Mouse (Mus musculus) heart, adult 8-10 months (tissue): Measurements from ENCODE around the gene Scyl1. TPM values are rescaled to one million over a fixed set of nuclear protein-coding genes. Genes with fewer than 3 reads are reported as not detected.

Experiments
- DNase-seq: peaks from one replicate; pipeline ENCODE4 v3.0.0; 2022; ENCODE audit warnings: low spot score
- total RNA-seq, 4 experiments: library from RNA; stranded (reverse); gene quantifications; 2 replicates each; pipeline ENCODE4 v1.2.4; 2022

Scyl1 gene
- total RNA-seq, 4 experiments from 2014 or later: 63.3 to 70.6 (median 67.2) TPM

DNA sequence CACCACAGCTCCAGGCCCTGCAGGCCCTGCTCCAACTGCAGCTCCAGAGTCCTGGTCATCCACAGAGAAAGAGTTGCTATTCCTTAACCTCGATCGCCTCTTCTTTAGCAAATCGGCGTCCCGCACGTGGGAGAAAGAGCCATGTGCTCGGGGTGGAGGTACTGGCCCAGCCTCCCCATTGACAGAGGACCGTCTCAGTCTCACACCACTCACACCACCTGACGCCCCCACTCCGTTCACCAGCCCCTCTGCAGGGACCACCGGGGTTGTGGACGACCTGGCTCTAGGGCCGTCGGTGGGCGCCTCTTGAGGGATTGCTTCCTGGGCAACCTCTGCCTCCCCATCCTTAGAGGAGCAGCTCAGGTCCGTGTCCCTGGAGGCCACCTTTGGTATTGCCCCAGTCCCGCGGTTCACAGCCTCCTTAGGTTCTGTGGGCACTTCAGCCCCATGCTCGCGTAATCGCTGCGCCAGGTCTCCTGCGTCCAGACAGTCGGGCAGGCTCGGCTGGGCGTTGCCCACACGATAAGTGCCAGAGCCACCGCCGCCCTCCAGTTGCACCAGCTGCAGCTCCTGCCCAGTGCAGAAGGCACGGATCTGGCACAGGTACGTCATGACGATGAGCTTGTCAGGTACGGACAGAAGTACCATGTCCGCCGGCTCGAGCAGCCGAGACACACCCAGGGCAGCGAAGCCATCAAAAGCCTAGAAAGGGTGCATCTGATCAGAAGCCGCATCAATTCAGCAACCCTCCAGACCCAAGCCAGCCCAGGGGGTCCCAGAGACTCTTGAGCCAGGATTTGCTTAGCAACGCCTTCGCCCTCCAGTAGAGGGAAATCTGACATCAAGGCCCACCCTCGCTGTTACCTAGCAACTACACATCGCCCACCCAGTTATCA lies 55.2 kb downstream of the Scyl1 start:
- DNase-seq: no peak

DNA sequence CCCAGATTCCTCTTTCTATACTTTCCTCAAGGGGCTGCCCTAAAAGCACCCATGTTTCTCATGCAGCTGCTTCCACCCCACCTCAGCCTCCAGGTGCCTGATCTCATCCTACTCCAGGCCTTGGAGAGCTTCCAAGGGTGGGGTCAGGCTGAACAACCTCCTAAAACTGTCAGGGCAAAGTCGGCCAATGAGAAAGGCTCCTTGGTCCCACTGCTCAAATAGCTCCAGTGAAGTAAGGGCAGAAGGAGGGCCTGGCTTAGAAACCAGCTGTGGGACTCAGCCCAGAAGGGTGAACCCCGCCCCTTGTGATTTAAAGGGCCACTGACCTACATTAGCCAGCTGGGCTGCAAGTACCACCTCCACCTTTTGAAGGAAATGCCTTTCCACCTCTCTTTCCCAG lies 57.5 kb downstream of the Scyl1 start:
- DNase-seq: peak; percentile 84

DNA sequence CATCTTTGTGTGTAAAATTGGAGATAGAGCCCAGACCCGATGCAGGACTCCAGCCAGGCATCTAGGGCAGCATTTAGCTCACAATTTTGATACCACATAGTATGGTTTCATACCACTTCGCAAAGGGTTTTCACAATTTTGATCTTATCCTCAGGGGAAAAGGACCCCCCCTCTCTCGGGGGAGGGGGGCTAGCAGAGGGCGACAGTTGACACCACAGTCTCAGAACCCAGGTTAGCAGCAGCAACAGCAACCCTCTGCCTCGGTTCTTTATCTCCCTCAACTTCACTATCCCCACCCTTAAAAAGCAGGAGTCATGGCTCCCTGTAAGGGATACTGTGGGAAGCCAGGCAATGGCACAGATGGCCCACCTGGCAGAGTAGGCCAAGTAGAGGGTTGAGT lies 58.0 kb downstream of the Scyl1 start:
- no peak for DNase-seq

DNA sequence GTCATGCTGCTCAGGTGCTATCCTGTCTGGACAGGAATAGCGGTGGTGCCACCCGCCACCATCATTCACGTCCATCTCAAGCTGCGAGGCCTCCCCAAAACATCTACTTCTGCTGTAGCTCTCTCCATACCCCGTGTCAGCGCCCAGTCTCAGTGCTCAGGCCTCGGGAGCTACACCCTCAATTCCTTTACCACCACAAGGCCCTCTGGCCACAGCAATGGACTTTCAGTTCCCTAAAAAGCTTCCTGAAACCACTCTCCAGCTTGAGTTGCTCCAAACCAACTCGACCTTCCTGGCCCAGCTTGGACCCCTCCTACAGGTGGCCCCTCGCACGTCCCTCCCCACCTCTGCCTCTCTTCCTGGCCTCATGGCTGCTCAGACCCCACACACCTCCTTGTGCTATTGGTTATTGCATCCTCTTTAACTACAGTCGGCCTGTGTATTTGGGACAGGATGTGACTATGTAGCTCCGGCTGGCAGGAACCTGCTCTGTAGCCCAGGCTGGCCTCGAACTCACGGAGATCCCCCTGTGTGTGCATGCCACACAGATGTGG lies 59.2 kb downstream of the Scyl1 start:
- DNase-seq: no peak

DNA sequence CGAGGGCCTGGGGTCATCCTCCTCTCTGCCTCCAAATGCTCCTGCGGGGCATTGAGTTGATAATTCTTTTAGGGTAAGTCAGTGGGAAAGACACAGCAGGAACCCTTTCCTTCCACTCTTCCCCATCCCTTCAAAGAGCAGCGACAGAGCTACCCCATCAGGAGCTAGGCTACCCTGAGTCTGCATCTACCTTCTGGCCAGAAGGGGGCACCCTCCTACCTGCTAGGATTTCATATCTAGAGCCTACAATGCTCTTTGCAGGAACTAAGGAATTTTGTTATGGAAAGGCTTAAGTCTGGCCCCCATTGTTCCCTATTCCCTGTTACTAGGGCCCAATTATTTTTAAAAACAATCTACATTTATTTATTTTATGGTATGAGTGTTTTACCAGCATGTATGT lies 60.0 kb downstream of the Scyl1 start:
- peak; percentile 67 for DNase-seq

DNA sequence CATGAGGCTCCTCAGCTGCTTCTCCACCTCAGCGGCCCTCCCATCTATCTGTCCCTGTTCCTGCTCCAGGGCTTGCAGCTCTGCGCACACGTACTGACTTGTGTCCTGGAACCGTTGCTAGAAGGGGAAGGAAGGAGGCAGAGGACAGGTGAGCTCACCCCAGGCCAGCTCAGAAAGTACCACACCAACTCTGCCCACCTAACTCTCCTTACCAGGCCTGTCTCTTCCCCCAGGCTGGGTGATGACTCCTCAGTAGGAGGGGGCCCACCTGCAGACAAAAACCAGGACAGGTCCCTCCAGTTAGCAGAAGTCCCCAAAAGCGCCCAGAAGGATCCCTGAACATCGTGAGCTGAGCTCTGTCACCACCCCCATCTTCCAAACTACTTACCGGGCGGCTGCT lies 60.6 kb downstream of the Scyl1 start:
- no peak for DNase-seq

DNA sequence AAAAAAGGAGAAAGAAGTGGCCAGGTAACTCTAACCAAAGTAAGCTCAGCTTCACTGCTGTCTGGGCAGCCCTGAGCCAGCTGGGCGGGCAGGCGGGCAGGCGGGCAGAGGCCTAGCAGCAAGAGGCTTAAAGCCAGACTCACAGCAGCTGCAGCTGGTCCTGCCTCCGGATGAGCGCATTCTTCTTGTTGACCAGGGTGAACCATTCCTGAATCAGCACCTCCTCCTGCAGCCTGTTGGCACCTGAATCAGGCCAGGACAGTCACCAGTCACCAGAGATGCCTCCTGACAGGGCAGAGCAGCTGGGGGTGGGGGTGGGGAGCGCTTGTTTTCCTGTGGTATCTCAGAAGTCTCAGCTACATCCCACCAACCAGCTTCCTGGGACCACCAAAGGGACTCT lies 61.2 kb downstream of the Scyl1 start:
- DNase-seq: no peak

Other genes starting within 250 kb of the Scyl1 start
- gene Ovol1, start 210.8 kb downstream of the Scyl1 start, total RNA-seq: not detected
- 1 to 10 TPM; 2.3 to 3.2 (median 2.7) TPM for gene Ap5b1, start 203.4 kb downstream of the Scyl1 start, total RNA-seq
- 10 to 100 TPM; 49.9 to 66.3 (median 64.9) TPM for gene Rnaseh2c, start 169.5 kb downstream of the Scyl1 start, total RNA-seq
- gene Kat5, start 161.2 kb downstream of the Scyl1 start, total RNA-seq: 10 to 100 TPM; 23.1 to 38.7 (median 29.3) TPM
- 10 to 100 TPM; 26.7 to 31.2 (median 28.5) TPM for gene Rela, start 133.9 kb downstream of the Scyl1 start, total RNA-seq
- 10 to 100 TPM; 14.9 to 23.5 (median 17.8) TPM for gene Sipa1, start 107.7 kb downstream of the Scyl1 start, total RNA-seq
- 10 to 100 TPM; 22.1 to 24.1 (median 23.2) TPM for gene Map3k11, start 82.7 kb downstream of the Scyl1 start, total RNA-seq
- 10 to 100 TPM; 18.0 to 21.9 (median 19.8) TPM for gene Pcnx3, start 82.5 kb downstream of the Scyl1 start, total RNA-seq
- not detected for gene Kcnk7, start 67.1 kb downstream of the Scyl1 start, total RNA-seq
- 100 to 1,000 TPM; 145 to 158 (median 149) TPM for gene Ehbp1l1, start 45.1 kb downstream of the Scyl1 start, total RNA-seq
- 10 to 100 TPM; 22.8 to 26.9 (median 24.2) TPM for gene Fam89b, start 41.8 kb downstream of the Scyl1 start, total RNA-seq
- 10 to 100 TPM; 28.2 to 33.1 (median 31.7) TPM for gene Ltbp3, start 30.5 kb downstream of the Scyl1 start, total RNA-seq
- 1 to 10 TPM; 7.1 to 8.1 (median 7.5) TPM for gene Frmd8, start 103.9 kb upstream of the Scyl1 start, total RNA-seq
- 1 to 10 TPM; 2.4 to 3.8 (median 2.8) TPM for gene Slc25a45, start 106.4 kb upstream of the Scyl1 start, total RNA-seq
- under 1 TPM; 0.23 to 0.50 (median 0.34) TPM for gene Tigd3, start 122.7 kb upstream of the Scyl1 start, total RNA-seq
- 10 to 100 TPM; 71.9 to 95.2 (median 81.1) TPM for gene Dpf2, start 141.6 kb upstream of the Scyl1 start, total RNA-seq
- 1 to 10 TPM; 6.0 to 9.7 (median 8.9) TPM for gene Cdc42ep2, start 153.4 kb upstream of the Scyl1 start, total RNA-seq
- gene Pola2, start 192.8 kb upstream of the Scyl1 start, total RNA-seq: 10 to 100 TPM in 2 of 4 experiments, 1 to 10 TPM in 2; 7.8 to 13.5 (median 9.3) TPM
- not detected for gene Slc22a20, start 214.7 kb upstream of the Scyl1 start, total RNA-seq
- 10 to 100 TPM; 28.2 to 43.0 (median 35.8) TPM for gene Capn1, start 244.5 kb upstream of the Scyl1 start, total RNA-seq